Mouse (Mus musculus): Measurements from ENCODE around the gene Poldip2.

Poldip2 gene

GRCm38 (mm10) chr11:78512025-78512957 lies at the start of gene Poldip2, which contains the start of gene Tmem199:
Poldip2 (plus strand) TSS chr11:78512193.
Tmem199 (minus strand) TSS chr11:78512172.
- TF ChIP-seq GATA4 (IDR thresholded peaks at IDR 0.05; ENCODE audit: insufficient replicate concordance, low read length): no peak

- no peak for TF ChIP-seq GATA4 (IDR thresholded peaks at IDR 0.05; ENCODE audit: insufficient replicate concordance, low read length)
Observed at GRCm38 (mm10) chr11:78462669-78463068, 49.3 kb upstream of the Poldip2 start.

- TF ChIP-seq GATA4 (IDR thresholded peaks at IDR 0.05; ENCODE audit: insufficient replicate concordance, low read length): no peak
Observed at GRCm38 (mm10) chr11:78463286-78464036, 48.5 kb upstream of the Poldip2 start.

GRCm38 (mm10) chr11:78465116-78465515 lies 46.9 kb upstream of the Poldip2 start:
- no peak for TF ChIP-seq GATA4 (IDR thresholded peaks at IDR 0.05; ENCODE audit: insufficient replicate concordance, low read length)

GRCm38 (mm10) chr11:78465568-78466180 lies 46.3 kb upstream of the Poldip2 start, which contains the start of gene Slc46a1:
Slc46a1 (plus strand) TSS chr11:78465697.
- TF ChIP-seq GATA4 (IDR thresholded peaks at IDR 0.05; ENCODE audit: insufficient replicate concordance, low read length): no peak

- no peak for TF ChIP-seq GATA4 (IDR thresholded peaks at IDR 0.05; ENCODE audit: insufficient replicate concordance, low read length)
Observed at GRCm38 (mm10) chr11:78466242-78466912, 45.6 kb upstream of the Poldip2 start.

GRCm38 (mm10) chr11:78467515-78467914 lies 44.5 kb upstream of the Poldip2 start:
- no peak for TF ChIP-seq GATA4 (IDR thresholded peaks at IDR 0.05; ENCODE audit: insufficient replicate concordance, low read length)

GRCm38 (mm10) chr11:78467932-78468331 lies 44.1 kb upstream of the Poldip2 start:
- no peak for TF ChIP-seq GATA4 (IDR thresholded peaks at IDR 0.05; ENCODE audit: insufficient replicate concordance, low read length)

- TF ChIP-seq GATA4 (IDR thresholded peaks at IDR 0.05; ENCODE audit: insufficient replicate concordance, low read length): no peak
Observed at GRCm38 (mm10) chr11:78471326-78472103, 40.5 kb upstream of the Poldip2 start.

GRCm38 (mm10) chr11:78475289-78475688 lies 36.7 kb upstream of the Poldip2 start:
- TF ChIP-seq GATA4 (IDR thresholded peaks at IDR 0.05; ENCODE audit: insufficient replicate concordance, low read length): no peak

GRCm38 (mm10) chr11:78483639-78484038 lies 28.4 kb upstream of the Poldip2 start:
- no peak for TF ChIP-seq GATA4 (IDR thresholded peaks at IDR 0.05; ENCODE audit: insufficient replicate concordance, low read length)

GRCm38 (mm10) chr11:78488168-78488567 lies 23.8 kb upstream of the Poldip2 start:
- no peak for TF ChIP-seq GATA4 (IDR thresholded peaks at IDR 0.05; ENCODE audit: insufficient replicate concordance, low read length)

GRCm38 (mm10) chr11:78490781-78491241 lies 21.2 kb upstream of the Poldip2 start:
- no peak for TF ChIP-seq GATA4 (IDR thresholded peaks at IDR 0.05; ENCODE audit: insufficient replicate concordance, low read length)

- no peak for TF ChIP-seq GATA4 (IDR thresholded peaks at IDR 0.05; ENCODE audit: insufficient replicate concordance, low read length)
Observed at GRCm38 (mm10) chr11:78495904-78496303, 16.1 kb upstream of the Poldip2 start.

Measured in liver, adult (tissue).